Mouse (Mus musculus): Measurements from ENCODE around the gene Ifnar1. TPM values are rescaled to one million over a fixed set of nuclear protein-coding genes. Genes with fewer than 3 reads are reported as not detected.
A peak's percentile ranks its signal among the peaks of the same experiment; 100 is the strongest.

Ifnar1 gene
- polyA plus RNA-seq, 1 experiment from 2014 or later, result 55.9 TPM

- Histone ChIP-seq H3K9ac (replicated peaks; ENCODE audit: low read depth, low read length) (no peak overlapping the region), H3K9me3 (ENCODE audit: control insufficient read depth, low read length) (no peaks in the 10 kb centered on the region), H3K36me3 (ENCODE audit: control insufficient read depth, insufficient read depth) (no peaks in the 10 kb centered on the region), H3K4me3 (replicated peaks; ENCODE audit: low read length) (no peak overlapping the region), H3K27me3 (replicated peaks; ENCODE audit: control insufficient read depth, insufficient read depth, low read length) (no peaks in the 10 kb centered on the region), H3K4me2 (ENCODE audit: low read length) (no peak overlapping the region), H3K4me1 (replicated peaks; ENCODE audit: control insufficient read depth, insufficient read depth, low read length) (no peaks in the 10 kb centered on the region; the same call in 1 of the 2 replicates), H3K27ac (ENCODE audit: low read length) (no peak overlapping the region)
- WGBS, result 7% methylated on average over 5 of the region's 5 CpGs
- peak; percentile 73; the same call in 1 of the 2 replicates for ATAC-seq
These were observed 26.1 kb upstream of the Ifnar1 start for GRCm38 (mm10) chr16:91458976-91459375.

- Histone ChIP-seq H3K4me3 (replicated peaks; ENCODE audit: low read length) (no peak overlapping the region), H3K27ac (ENCODE audit: low read length) (no peak overlapping the region), H3K9me3 (ENCODE audit: control insufficient read depth, low read length) (no peaks in the 10 kb centered on the region), H3K9ac (replicated peaks; ENCODE audit: low read depth, low read length) (no peak overlapping the region), H3K4me1 (replicated peaks; ENCODE audit: control insufficient read depth, insufficient read depth, low read length) (peaks cover 3% of the 10 kb centered on the region; the same call in 1 of the 2 replicates), H3K36me3 (ENCODE audit: control insufficient read depth, insufficient read depth) (no peaks in the 10 kb centered on the region), H3K4me2 (ENCODE audit: low read length) (no peak overlapping the region), H3K27me3 (replicated peaks; ENCODE audit: control insufficient read depth, insufficient read depth, low read length) (no peaks in the 10 kb centered on the region)
- no peak for ATAC-seq
- WGBS, result 84% methylated on average over 3 of the region's 3 CpGs
These were observed 25.6 kb upstream of the Ifnar1 start for GRCm38 (mm10) chr16:91459396-91459795.

GRCm38 (mm10) chr16:91459841-91460370 lies 25.1 kb upstream of the Ifnar1 start:
- Histone ChIP-seq H3K4me1 (replicated peaks; ENCODE audit: control insufficient read depth, insufficient read depth, low read length) (peaks cover 4% of the 10 kb centered on the region; the same call in 1 of the 2 replicates), H3K36me3 (ENCODE audit: control insufficient read depth, insufficient read depth) (no peaks in the 10 kb centered on the region), H3K4me2 (ENCODE audit: low read length) (no peak overlapping the region), H3K9ac (replicated peaks; ENCODE audit: low read depth, low read length) (no peak overlapping the region), H3K27ac (ENCODE audit: low read length) (no peak overlapping the region), H3K4me3 (replicated peaks; ENCODE audit: low read length) (no peak overlapping the region), H3K9me3 (ENCODE audit: control insufficient read depth, low read length) (no peaks in the 10 kb centered on the region), H3K27me3 (replicated peaks; ENCODE audit: control insufficient read depth, insufficient read depth, low read length) (no peaks in the 10 kb centered on the region)
- no peak for ATAC-seq
- 76% methylated on average over 11 of the region's 11 CpGs for WGBS

GRCm38 (mm10) chr16:91461066-91461638 lies 23.9 kb upstream of the Ifnar1 start:
- H3K27me3 ChIP-seq (replicated peaks; ENCODE audit: control insufficient read depth, insufficient read depth, low read length), result no peaks in the 10 kb centered on the region

GRCm38 (mm10) chr16:91461773-91462181 lies 23.3 kb upstream of the Ifnar1 start:
- Histone ChIP-seq H3K9ac (replicated peaks; ENCODE audit: low read depth, low read length) (no peak overlapping the region), H3K27ac (ENCODE audit: low read length) (no peak overlapping the region), H3K36me3 (ENCODE audit: control insufficient read depth, insufficient read depth) (no peaks in the 10 kb centered on the region), H3K27me3 (replicated peaks; ENCODE audit: control insufficient read depth, insufficient read depth, low read length) (no peaks in the 10 kb centered on the region), H3K4me3 (replicated peaks; ENCODE audit: low read length) (no peak overlapping the region), H3K9me3 (ENCODE audit: control insufficient read depth, low read length) (no peaks in the 10 kb centered on the region), H3K4me1 (replicated peaks; ENCODE audit: control insufficient read depth, insufficient read depth, low read length) (peaks cover 19% of the 10 kb centered on the region), H3K4me2 (ENCODE audit: low read length) (no peak overlapping the region)
- 58% methylated on average over 9 of the region's 9 CpGs for WGBS
- ATAC-seq, result no peak

More at GRCm38 (mm10) chr16:91461066-91461638, 23.9 kb upstream of the Ifnar1 start:
- H3K27ac ChIP-seq (ENCODE audit: low read length), result no peak overlapping the region
- WGBS, result 73% methylated on average over 11 of the region's 11 CpGs
- no peaks in the 10 kb centered on the region for H3K9me3 ChIP-seq (ENCODE audit: control insufficient read depth, low read length)
- H3K36me3 ChIP-seq (ENCODE audit: control insufficient read depth, insufficient read depth), result no peaks in the 10 kb centered on the region
- H3K9ac ChIP-seq (replicated peaks; ENCODE audit: low read depth, low read length), result no peak overlapping the region
- H3K4me2 ChIP-seq (ENCODE audit: low read length), result no peak overlapping the region
- no peak for ATAC-seq
- peaks cover 13% of the 10 kb centered on the region for H3K4me1 ChIP-seq (replicated peaks; ENCODE audit: control insufficient read depth, insufficient read depth, low read length)
- no peak overlapping the region for H3K4me3 ChIP-seq (replicated peaks; ENCODE audit: low read length)

- WGBS, result 78% methylated on average over 3 of the region's 3 CpGs
- Histone ChIP-seq H3K36me3 (ENCODE audit: control insufficient read depth, insufficient read depth) (no peaks in the 10 kb centered on the region), H3K9ac (replicated peaks; ENCODE audit: low read depth, low read length) (no peak overlapping the region), H3K9me3 (ENCODE audit: control insufficient read depth, low read length) (no peaks in the 10 kb centered on the region), H3K27ac (ENCODE audit: low read length) (no peak overlapping the region), H3K4me3 (replicated peaks; ENCODE audit: low read length) (no peak overlapping the region), H3K4me2 (ENCODE audit: low read length) (no peak overlapping the region), H3K27me3 (replicated peaks; ENCODE audit: control insufficient read depth, insufficient read depth, low read length) (no peaks in the 10 kb centered on the region), H3K4me1 (replicated peaks; ENCODE audit: control insufficient read depth, insufficient read depth, low read length) (peaks cover 19% of the 10 kb centered on the region)
- no peak for ATAC-seq
These were observed 22.4 kb upstream of the Ifnar1 start for GRCm38 (mm10) chr16:91462644-91463043.

GRCm38 (mm10) chr16:91463400-91463799 lies 21.6 kb upstream of the Ifnar1 start:
- ATAC-seq, result no peak
- Histone ChIP-seq H3K4me2 (ENCODE audit: low read length) (no peak overlapping the region), H3K27me3 (replicated peaks; ENCODE audit: control insufficient read depth, insufficient read depth, low read length) (no peaks in the 10 kb centered on the region), H3K36me3 (ENCODE audit: control insufficient read depth, insufficient read depth) (no peaks in the 10 kb centered on the region), H3K9me3 (ENCODE audit: control insufficient read depth, low read length) (no peaks in the 10 kb centered on the region), H3K4me3 (replicated peaks; ENCODE audit: low read length) (no peak overlapping the region), H3K27ac (ENCODE audit: low read length) (no peak overlapping the region), H3K9ac (replicated peaks; ENCODE audit: low read depth, low read length) (no peak overlapping the region), H3K4me1 (replicated peaks; ENCODE audit: control insufficient read depth, insufficient read depth, low read length) (peaks cover 19% of the 10 kb centered on the region)
- 96% methylated on average over 2 of the region's 2 CpGs for WGBS

GRCm38 (mm10) chr16:91463836-91464400 lies 21.1 kb upstream of the Ifnar1 start:
- ATAC-seq, result no peak
- peaks cover 19% of the 10 kb centered on the region for H3K4me1 ChIP-seq (replicated peaks; ENCODE audit: control insufficient read depth, insufficient read depth, low read length)
- H3K4me2 ChIP-seq (ENCODE audit: low read length), result peak overlapping the region; percentile 63
- H3K9ac ChIP-seq (replicated peaks; ENCODE audit: low read depth, low read length), result peak overlapping the region; percentile 64
- H3K27me3 ChIP-seq (replicated peaks; ENCODE audit: control insufficient read depth, insufficient read depth, low read length), result no peaks in the 10 kb centered on the region
- no peaks in the 10 kb centered on the region for H3K9me3 ChIP-seq (ENCODE audit: control insufficient read depth, low read length)
- peak overlapping the region; percentile 66 for H3K4me3 ChIP-seq (replicated peaks; ENCODE audit: low read length)
- H3K27ac ChIP-seq (ENCODE audit: low read length), result no peak overlapping the region
- 85% methylated on average over 4 of the region's 4 CpGs for WGBS
- H3K36me3 ChIP-seq (ENCODE audit: control insufficient read depth, insufficient read depth), result no peaks in the 10 kb centered on the region

GRCm38 (mm10) chr16:91464594-91465504 lies 20.2 kb upstream of the Ifnar1 start:
- peak; percentile 96 for ATAC-seq
- peaks cover 19% of the 10 kb centered on the region for H3K4me1 ChIP-seq (replicated peaks; ENCODE audit: control insufficient read depth, insufficient read depth, low read length)
- peak overlapping the region; percentile 85 for H3K27ac ChIP-seq (ENCODE audit: low read length)
- peak overlapping the region; percentile 63 for H3K4me2 ChIP-seq (ENCODE audit: low read length)
- 2% methylated on average over 44 of the region's 44 CpGs for WGBS
- H3K9me3 ChIP-seq (ENCODE audit: control insufficient read depth, low read length), result no peaks in the 10 kb centered on the region
- peak overlapping the region; percentile 64 for H3K9ac ChIP-seq (replicated peaks; ENCODE audit: low read depth, low read length)
- H3K27me3 ChIP-seq (replicated peaks; ENCODE audit: control insufficient read depth, insufficient read depth, low read length), result no peaks in the 10 kb centered on the region
- H3K36me3 ChIP-seq (ENCODE audit: control insufficient read depth, insufficient read depth), result no peaks in the 10 kb centered on the region
- H3K4me3 ChIP-seq (replicated peaks; ENCODE audit: low read length), result peak overlapping the region; percentile 66
